Mouse (Mus musculus): Measurements from ENCODE around the gene Krtap10-4.
"Not testable (repeated sequence)": the region's sequence is repeated elsewhere in the genome, so short reads cannot be mapped to it uniquely, and the experiment has no call there.

Gene Krtap10-4

GRCm38 (mm10) chr10:77788621-77789020 is 38.3 kb downstream of the Krtap10-4 start:
- no peak for DNase-seq (ENCODE audit: low spot score in 2 of 2)

DNA sequence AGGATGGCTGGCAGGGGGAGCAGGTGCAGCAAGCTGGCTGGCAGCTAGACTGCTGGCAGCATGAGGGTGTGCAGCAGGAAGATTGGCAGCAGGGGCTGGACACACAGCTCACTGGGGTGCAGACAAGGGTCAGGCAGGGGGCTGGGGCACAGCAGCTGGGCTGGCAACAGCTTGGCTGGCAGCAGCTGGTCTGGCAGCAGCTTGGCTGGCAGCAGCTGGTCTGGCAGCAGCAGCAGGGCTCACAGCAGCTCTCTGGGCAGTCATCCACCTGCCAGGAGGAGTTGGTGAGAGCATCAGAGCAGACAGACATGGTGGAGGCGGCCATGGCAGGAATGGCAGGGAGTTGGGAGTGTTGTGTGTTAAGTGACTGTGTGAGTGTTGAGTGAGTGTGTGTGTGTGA is 39.0 kb downstream of the Krtap10-4 start, which contains the start of gene Gm7137:
TSS of gene Gm7137 (minus strand) at position 325 of the 400 bp plus-strand sequence.
- not testable (repeated sequence) for DNase-seq (ENCODE audit: low spot score in 2 of 2)

GRCm38 (mm10) chr10:77783396-77783795 is 43.5 kb downstream of the Krtap10-4 start:
- not testable (repeated sequence) for DNase-seq (ENCODE audit: low spot score in 2 of 2)

DNA sequence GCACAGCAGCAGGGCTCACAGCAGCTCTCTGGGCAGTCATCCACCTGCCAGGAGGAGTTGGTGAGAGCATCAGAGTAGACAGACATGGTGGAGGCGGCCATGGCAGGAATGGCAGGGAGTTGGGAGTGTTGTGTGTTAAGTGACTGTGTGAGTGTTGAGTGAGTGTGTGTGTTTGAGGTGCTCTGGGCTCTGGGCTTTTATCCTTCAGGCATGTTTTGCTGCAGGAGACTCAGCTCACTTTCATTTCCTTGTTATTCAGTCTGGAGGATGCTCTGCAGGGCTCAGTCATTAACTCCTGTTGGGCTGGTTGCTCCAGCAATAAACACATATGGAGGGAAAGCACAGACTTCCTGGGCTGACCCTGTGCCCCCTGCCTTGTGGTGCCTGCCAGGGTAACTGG is 44.5 kb downstream of the Krtap10-4 start, which contains the start of gene Gm3250:
TSS of gene Gm3250 (minus strand) at position 101 of the 400 bp plus-strand sequence.
- DNase-seq (ENCODE audit: low spot score in 2 of 2): not testable (repeated sequence)

DNA sequence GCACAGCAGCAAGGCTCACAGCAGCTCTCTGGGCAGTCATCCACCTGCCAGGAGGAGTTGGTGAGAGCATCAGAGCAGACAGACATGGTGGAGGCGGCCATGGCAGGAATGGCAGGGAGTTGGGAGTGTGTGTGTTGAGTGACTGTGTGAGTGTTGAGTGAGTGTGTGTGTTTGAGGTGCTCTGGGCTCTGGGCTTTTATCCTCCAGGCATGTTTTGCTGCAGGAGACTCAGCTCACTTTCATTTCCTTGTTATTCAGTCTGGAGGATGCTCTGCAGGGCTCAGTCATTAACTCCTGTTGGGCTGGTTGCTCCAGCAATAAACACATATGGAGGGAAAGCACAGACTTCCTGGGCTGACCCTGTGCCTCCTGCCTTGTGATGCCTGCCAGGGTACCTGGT is 50.1 kb downstream of the Krtap10-4 start, which contains the start of gene Gm7138:
TSS of gene Gm7138 (minus strand) at position 101 of the 400 bp plus-strand sequence.
- DNase-seq (ENCODE audit: low spot score in 2 of 2): not testable (repeated sequence)
